Mouse (Mus musculus) olfactory bulb, adult 2 months (tissue): ENCODE measurements at regions not wholly inside any gene's neighbourhood (a gene's known extent, or its start where the extent isn't known, plus 50 kb on each side); places are given as distances from the start of the nearest gene placed in this dataset.

Source experiments
- H3K27ac ChIP-seq: fragments of 200-500 bp; 2 replicates; pipeline ENCODE4 v1.5.1; 2012; ENCODE audit warnings: low read depth, low read length; ENCODE audit not compliant: insufficient read depth
- H3K4me1 ChIP-seq: fragments of 200-500 bp; 2 replicates; pipeline ENCODE4 v1.6.1; 2012; ENCODE audit warnings: low read length; ENCODE audit not compliant: control insufficient read depth, insufficient read depth
- H3K4me3 ChIP-seq: fragments of 200-500 bp; 2 replicates; pipeline ENCODE4 v1.5.1; 2012; ENCODE audit warnings: mild to moderate bottlenecking, low read depth, low read length, moderate library complexity; ENCODE audit not compliant: insufficient read depth
- CTCF ChIP-seq: fragments of 200-500 bp; IDR thresholded peaks from 2 replicates; pipeline ENCODE4 v1.5.1; 2012; ENCODE audit warnings: low read depth, mild to moderate bottlenecking, low read length, moderate library complexity; ENCODE audit not compliant: insufficient read depth
- POLR2A ChIP-seq: fragments of 200-500 bp; IDR thresholded peaks from 2 replicates; pipeline ENCODE4 v1.6.1; 2012; ENCODE audit warnings: mild to moderate bottlenecking, low read depth, low read length, moderate library complexity; ENCODE audit not compliant: insufficient read depth
- WGBS: fragments of 180-500 bp; shearing (Covaris S2); methylation state at CpG from one replicate; pipeline ENCODE4 v1.1.7; 2018; 5-methylcytosine and 5-hydroxymethylcytosine counted together

DNA sequence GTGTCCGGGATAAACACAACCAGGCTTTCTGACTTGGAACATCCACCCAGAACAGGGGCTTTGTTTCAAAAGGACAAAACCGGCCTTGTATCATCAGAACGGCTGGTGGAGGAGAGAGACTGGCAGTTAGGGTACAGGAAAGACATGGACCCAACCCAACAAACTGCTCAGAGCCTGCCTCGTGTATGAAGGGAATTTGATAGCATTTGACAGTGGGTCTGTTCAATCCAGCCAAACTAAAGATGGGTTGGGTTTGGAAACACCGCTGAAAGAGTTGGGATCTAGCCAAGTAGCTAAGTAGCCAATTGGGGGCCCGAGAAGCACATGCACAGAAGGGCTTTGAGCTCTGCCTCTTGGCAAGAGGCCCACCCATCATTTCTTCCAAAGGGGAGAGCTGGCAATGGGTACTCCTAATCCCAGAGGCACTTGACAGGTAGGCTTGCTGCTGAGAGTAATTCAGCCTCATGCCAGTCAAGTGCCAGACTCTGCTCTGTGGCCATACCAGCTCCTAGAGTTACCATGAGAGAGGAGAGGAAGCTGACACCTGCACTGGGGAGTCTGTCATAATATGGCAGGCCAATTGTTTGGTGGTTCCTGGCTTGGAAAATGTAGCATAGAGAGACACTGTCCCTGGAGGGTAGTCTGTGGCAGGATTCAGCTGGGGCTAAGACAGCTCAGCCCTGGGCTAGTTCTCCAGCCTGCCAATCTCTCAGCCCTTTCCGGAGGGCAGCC, 231.1 kb upstream of the Slc24a2 start:
- WGBS = 34% methylated on average over 7 of the region's 7 CpGs
- Histone ChIP-seq H3K27ac (no peak overlapping the region), H3K4me1 (no peaks in the 10 kb centered on the region), H3K4me3 (no peak overlapping the region)
- no peak for TF ChIP-seq POLR2A
- no peak for TF ChIP-seq CTCF

DNA sequence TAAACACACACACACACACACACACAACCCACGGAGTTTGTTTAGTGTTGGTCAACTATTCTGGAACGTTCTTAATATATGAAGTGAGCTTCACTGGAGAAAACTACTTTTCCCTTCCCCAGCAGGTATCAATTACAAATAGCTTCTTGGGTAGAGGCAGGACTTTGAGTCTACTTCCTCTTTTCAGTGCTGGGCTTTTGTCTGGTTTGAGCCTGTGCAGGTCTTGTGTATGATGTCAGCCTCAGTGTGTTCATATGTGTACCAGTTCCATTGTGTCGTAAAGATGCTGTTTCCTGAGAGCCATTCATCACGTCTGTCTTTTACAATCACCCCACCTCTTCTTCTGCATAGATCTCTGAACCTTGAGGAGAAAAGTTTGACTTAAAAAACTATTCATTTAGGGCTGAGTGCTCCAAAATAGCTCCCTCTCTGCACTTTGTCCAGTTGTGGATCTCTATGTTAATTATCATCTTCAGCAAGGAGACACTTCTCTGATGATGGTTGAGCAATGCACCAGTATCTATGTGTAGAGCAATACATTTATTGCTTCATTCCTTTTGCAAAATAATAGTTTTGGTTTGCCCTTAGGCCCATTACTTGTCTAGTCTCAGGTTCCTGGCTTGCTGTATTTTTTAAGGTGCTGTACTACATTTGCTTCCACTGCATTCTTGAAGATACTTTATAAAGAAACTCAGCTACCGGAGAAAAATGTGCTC, 225.7 kb upstream of the Slc24a2 start:
- Histone ChIP-seq H3K4me3 (no peak overlapping the region), H3K27ac (no peak overlapping the region), H3K4me1 (no peaks in the 10 kb centered on the region)
- TF ChIP-seq CTCF = no peak
- no peak for TF ChIP-seq POLR2A
- 88% methylated on average over 5 of the region's 5 CpGs for WGBS

DNA sequence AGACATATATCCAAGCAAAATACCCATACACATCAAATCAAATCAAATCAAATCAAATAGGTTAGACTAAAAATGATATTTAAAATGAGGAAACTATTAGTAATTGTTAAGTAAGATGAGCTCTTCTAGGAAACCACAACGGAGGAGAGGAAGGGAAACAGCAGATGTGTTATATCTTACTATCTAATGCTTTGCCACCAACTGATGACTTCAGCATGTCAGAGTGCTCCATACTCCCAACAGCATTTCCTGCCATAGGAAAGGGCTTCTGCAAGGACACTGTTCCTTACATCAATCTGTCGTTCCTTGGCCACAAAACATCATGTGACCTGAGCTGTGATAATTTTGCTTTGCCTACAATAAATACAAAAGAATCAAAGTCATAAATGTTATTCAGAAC, 221.8 kb upstream of the Slc24a2 start:
- no peak for TF ChIP-seq POLR2A
- no peak for TF ChIP-seq CTCF
- no peak overlapping the region for H3K27ac ChIP-seq
- no peak overlapping the region for H3K4me3 ChIP-seq
- WGBS = 94% methylated on average over 2 of the region's 2 CpGs
- no peaks in the 10 kb centered on the region for H3K4me1 ChIP-seq

DNA sequence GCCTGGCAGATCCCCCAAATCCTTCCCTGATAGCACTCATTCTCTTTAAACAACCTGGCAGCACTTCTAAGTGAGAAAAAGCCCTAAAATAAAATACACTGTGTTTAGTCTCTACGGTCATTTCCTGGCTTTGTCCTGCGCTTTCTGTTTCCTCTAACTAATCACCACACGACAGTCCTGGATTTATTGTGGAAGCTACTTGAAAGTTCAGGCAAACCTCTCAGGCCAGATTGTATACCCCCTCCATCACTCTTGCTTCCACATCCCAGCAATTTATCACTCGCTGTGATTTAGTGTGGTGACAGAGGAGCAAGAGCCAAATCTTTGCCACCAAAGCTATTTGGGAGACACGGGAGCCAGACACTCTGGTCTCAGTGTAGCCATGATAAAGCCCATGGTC, 221.0 kb upstream of the Slc24a2 start:
- Histone ChIP-seq H3K27ac (no peak overlapping the region), H3K4me3 (no peak overlapping the region), H3K4me1 (no peaks in the 10 kb centered on the region)
- 70% methylated on average over 5 of the region's 5 CpGs for WGBS
- TF ChIP-seq POLR2A (no peak), CTCF (no peak)

DNA sequence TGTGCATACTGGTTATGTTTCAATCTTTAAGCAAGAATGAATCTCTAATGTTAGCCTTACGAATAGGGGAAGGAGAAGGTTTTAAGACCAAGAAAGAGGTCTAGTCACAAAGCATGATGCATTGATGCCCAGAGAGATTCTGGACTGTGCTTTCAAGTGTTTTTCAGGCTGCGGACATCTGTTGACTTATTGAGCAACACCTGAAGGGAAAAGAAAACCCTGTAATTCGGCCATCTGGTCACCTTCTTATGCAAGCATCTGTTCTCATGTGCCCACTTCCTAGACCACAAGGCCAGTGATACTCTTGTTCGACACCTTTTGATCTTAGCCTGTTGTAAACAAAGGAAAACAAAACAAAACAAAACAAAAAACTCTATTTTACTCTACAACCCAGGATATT, 218.1 kb upstream of the Slc24a2 start:
- WGBS = 90% methylated on average over 4 of the region's 4 CpGs
- Histone ChIP-seq H3K4me3 (no peak overlapping the region), H3K4me1 (no peaks in the 10 kb centered on the region), H3K27ac (no peak overlapping the region)
- no peak for TF ChIP-seq CTCF
- TF ChIP-seq POLR2A = no peak

DNA sequence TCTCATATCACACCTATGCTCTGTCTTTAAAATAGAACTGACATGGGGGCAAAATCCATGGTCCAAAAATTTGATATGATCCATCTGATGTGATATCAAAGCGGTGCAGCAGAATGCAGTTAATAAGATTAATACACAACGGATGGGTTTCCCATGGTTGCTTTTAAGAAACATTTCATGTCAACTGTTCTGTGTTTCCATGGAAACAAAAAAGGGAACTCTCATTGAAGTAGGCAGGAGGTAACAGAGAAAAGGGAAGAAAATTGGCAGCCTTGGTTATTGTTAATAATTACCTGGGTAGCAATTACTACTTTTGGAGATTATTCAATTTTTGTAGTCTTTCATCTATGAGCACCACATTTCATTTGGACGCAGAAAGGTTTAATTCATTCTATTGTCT, 216.6 kb upstream of the Slc24a2 start:
- no peak overlapping the region for H3K27ac ChIP-seq
- H3K4me3 ChIP-seq = no peak overlapping the region
- TF ChIP-seq CTCF (no peak), POLR2A (no peak)
- H3K4me1 ChIP-seq = no peaks in the 10 kb centered on the region
- WGBS = 53% methylated on average over 3 of the region's 3 CpGs

DNA sequence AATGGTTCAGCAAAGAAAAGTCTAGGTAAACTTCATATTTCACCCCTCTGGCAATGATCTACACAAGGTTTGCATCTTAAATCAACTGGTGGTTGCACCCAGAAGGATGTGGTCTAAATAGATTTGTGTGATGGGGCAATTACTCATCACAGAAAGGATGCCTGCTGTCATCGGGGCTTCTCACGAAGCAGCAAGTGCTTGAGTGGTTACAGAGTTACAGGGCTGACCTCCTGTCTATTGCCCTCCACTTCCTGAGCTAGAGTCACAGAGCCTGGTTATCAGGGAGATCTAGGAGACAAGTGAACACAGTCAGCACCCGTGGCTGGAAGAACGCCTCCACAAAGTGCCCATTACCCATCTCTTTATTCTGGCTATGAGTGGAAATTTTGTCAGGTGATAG, 203.9 kb upstream of the Slc24a2 start:
- TF ChIP-seq POLR2A = no peak
- no peak for TF ChIP-seq CTCF
- no peak overlapping the region for H3K4me3 ChIP-seq
- WGBS = 78% methylated on average over 4 of the region's 4 CpGs

DNA sequence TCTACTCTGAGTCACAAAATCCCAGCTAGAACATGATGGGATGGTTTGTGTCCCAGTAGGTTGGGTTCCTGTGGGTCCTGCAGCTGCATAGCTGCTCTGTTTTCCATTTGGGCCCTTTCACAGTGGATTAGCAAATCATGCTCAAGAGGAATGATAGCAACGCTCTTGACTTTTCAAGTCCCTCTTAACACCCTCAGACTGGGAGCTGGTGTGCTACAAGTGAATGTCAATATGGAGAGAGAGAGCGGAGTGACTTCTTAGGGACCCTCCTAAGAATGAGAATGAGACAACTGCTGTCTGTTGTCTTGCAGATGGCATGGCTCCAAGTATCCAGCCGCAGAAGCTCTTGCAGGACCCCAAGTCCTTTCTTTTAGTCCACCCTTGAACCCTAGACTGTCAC, 198.1 kb upstream of the Slc24a2 start:
- H3K27ac ChIP-seq = no peak overlapping the region
- no peak overlapping the region for H3K4me3 ChIP-seq
- TF ChIP-seq POLR2A (no peak), CTCF (no peak)
- whole genome bisulfite sequencing = 84% methylated on average over 3 of the region's 3 CpGs
- no peaks in the 10 kb centered on the region for H3K4me1 ChIP-seq

More for the DNA sequence above, 203.9 kb upstream of the Slc24a2 start:
- no peak overlapping the region for H3K27ac ChIP-seq
- H3K4me1 ChIP-seq = no peaks in the 10 kb centered on the region

DNA sequence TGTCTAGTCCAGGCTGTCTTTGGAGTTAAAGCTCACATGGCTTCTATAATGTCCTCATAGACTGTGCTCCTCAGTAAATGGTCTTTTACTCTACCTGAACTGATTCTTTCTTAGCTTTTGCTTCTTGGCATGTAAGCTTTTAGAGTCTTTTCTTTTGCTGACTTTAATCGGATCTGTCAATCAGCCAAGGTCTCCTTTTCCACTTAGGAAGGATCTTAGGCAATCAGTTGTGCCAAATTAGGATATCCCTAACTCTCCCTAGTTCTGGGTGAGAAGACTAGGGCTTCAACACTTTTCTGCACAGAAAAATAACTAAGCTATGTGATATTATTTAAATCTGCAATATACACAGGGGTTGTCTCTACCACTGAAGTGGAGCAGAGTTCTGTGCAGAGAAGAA, 193.8 kb upstream of the Slc24a2 start:
- TF ChIP-seq POLR2A (no peak), CTCF (no peak)
- 79% methylated on average over 1 of the region's 1 CpGs for WGBS
- H3K4me1 ChIP-seq = no peaks in the 10 kb centered on the region
- no peak overlapping the region for H3K4me3 ChIP-seq
- no peak overlapping the region for H3K27ac ChIP-seq
